Mouse (Mus musculus): ENCODE data around the gene Dazap1.
A peak's percentile ranks its signal among the peaks of the same experiment; 100 is the strongest.

The Dazap1 gene

DNA sequence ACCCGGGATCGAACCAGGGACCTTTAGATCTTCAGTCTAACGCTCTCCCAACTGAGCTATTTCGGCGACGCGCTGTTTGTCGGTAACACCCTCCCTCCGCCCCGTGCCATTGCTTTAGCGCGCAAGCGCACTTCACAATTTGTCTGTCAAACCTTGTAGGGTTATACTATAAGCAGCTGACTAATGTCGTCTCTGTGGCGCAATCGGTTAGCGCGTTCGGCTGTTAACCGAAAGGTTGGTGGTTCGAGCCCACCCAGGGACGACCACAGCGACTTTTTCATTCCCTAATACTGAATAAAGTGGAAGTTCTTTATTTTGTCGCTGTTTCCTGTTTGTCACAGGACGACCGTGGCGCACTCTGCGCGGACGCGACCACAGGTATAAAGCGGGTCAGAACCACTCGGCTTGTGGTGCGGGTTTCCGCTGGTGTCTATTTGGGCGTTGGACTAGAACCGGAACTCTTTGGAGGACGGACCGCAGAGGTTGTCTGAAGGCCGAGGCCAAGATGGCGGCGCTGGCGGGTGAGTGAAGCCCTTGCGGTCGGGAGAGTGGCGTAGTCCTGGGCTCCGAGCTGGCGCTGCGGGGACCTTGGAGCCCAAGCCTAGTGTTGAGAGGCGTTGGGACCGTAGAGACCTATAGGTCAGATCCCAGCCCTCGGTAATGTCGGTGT, 12.2 kb upstream of the Dazap1 start, which contains the start of gene Ndufs7:
Ndufs7 (plus strand) TSS at position 151 of the 670 bp plus-strand sequence.
- DNase-seq (ENCODE audit: low spot score): peak; percentile 91

DNA sequence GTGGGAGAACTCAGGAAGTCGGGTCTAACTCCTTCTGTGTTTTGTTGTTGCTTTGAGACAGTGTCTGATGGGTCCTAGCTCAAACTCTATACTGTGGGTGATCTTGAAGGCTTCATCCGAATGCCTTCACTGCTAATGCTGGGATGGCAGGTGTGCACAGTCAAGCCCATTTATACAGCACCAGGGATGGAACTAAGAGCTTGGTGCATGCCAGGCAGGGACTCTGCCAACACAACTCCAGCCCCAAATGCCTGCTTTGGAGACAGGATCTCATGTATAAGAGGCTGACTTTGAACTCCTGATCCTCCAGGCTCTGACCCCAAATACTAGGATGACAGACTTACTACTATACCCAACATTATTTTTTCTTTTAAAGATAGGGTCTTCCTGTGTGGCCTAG, 11.2 kb upstream of the Dazap1 start:
- no peak for DNase-seq (ENCODE audit: low spot score)

DNA sequence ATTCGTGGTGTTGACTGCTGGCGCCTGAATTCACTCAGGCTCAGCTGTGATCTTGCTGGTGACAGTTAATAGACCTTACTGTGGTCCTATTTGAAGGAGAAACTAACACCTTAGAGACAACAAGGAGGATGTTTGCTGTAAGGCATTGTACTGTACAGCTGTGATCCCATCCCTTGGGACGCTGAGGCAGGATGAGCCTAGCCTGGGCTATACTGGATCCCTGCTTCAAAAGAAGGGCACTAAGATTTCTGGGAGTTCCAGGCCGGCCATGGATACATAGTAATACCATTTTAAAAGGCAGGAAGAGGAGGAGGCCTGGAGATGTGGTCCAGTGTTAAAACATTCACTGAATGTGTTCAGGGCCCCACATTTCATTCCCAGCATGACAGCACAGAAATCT, 10.7 kb upstream of the Dazap1 start:
- DNase-seq (ENCODE audit: low spot score): no peak

DNA sequence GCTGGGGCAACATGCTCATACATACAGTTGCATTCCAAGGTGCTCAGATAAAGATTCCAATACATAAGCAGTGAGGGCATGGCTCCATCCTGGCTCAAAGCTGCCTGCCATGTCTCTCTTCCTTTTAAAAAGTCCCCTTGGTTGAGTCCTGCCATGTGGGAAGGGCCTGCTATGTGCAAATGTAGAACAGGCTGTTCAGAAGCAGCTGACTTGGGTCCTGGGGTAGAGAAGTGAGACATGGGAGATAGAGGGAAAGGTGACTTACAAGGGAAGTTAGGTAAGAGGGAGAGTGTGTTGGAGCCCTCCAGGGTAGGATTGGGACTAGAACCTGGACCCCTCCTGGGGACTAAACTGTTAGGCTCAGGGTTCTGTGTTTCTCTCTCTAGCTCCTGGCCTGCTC, 9.3 kb upstream of the Dazap1 start:
- DNase-seq (ENCODE audit: low spot score): no peak

DNA sequence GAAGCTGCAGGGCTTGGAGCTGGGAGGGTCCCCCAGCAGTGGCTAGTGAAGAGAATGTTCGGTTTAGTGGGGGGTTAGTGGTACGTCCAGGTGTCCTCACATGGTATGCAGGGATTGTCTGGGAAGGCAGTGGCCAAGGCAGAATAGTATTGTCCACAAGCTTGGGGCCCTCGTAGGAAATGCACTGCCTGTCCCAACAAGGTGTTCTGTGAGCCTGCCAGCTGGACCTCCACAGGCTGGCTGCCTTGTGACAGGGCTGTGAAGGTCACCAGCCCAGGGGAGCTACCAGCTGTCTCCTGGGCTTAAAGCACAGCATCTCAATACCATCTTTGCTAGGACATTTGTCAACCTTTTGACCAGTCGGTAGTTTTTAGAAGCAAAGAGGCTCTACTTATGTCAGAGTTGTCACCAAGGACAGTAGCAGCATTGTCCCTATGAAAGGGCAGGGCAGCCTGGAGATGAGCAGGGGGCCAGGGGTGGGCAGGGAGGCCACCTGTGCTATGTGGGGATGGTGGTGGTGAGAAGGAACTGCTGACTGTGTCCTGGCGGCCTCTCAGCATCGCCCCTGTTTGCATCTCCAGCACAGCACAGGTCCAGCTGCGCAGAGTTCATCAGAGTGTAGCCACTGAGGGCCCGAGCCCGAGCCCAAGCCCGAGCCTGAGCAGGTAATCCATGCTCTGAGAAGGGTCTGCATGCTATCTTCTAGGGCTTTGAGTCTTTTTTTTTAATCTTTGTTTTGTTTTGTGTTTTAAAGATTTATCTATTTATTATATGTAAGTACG, 8.6 kb upstream of the Dazap1 start:
- DNase-seq (ENCODE audit: low spot score): no peak

DNA sequence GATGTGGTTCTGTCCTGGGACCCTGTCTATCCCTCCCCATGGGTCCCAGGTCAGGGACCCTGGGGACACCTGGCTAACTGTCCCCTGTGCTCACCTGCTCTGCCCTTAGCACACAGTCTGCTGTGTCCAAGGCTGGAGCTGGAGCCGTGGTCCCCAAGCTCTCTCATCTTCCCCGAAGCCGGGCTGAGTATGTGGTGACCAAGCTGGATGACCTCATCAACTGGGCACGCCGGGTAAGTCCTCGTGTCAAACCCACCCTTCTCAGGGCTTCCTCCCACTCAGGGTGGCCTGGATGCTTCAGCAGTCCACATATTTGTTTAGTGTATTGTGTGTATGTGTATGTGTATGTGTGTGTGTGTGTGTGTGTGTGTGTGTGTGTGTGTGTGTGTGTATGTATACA, 7.7 kb upstream of the Dazap1 start:
- DNase-seq (ENCODE audit: low spot score): no peak

DNA sequence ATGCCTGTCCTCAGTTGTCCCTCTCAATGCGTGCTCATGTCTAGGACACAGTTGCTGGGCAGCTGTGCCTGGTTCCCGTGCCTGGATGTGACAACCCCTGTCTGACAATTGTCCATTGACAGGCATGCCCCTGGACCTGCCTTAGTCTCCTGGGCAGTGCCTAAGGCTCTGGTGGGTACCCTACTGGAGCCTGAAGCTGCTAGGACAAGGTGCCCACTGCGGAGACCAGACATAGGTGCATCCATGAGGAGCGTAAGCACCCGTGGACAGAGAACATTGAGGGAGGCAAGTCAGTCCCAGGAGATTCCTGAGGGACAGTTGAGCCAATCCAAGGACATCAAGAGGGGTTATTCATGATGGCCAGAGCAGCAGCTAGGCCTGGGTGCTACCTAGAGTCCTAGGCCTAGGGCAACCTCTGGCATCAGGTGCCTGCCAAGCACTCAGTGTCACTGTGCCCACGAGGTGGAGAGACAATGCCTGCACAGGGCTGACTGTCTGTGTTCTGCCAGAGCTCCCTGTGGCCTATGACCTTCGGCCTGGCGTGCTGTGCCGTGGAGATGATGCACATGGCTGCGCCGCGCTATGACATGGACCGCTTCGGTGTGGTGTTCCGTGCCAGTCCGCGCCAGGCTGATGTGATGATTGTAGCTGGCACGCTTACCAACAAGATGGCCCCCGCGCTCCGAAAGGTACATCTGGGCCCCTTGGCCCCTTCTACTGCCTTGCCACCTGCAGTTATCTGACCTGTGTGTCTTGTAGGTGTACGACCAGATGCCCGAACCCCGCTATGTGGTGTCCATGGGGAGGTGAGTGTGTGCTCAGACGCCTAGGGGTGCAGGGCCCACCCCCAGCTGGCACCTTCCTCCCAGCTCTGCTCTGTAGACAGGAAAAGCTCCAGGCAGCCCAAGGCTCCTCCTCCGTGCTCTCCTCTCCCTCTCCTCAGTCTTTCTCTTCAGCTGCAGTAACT, 6.7 kb upstream of the Dazap1 start:
- DNase-seq (ENCODE audit: low spot score): no peak

DNA sequence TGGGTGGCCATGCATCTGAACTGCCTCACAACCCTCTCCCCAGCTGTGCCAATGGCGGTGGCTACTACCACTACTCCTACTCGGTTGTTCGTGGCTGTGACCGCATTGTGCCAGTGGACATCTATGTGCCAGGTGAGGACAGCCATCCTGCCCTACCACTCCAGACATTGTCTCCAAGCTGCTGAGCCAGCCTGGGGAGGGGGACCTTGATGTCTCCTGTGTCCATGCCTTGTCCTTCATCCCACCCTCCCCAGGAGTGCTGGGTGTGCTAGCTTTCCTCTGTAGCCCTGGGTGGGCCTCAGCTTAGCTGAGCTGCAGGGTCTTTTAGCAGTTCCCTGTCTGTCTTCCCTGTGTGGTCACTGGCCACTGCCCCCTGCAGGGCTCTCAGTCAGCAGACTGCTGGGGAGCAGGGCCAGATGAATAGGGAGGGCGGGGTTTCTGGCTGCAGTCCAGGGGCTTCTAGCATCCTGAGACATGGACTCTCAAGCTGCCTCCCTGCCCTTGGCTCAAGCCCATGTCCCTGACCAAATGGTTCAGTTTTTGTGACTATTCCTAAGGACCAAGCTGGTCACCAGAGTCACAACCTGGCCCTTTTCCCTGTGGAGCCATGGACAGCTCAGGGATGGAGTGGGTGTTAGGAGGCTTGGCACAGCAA, 5.3 kb upstream of the Dazap1 start:
- peak; percentile 52 for DNase-seq (ENCODE audit: low spot score)

DNA sequence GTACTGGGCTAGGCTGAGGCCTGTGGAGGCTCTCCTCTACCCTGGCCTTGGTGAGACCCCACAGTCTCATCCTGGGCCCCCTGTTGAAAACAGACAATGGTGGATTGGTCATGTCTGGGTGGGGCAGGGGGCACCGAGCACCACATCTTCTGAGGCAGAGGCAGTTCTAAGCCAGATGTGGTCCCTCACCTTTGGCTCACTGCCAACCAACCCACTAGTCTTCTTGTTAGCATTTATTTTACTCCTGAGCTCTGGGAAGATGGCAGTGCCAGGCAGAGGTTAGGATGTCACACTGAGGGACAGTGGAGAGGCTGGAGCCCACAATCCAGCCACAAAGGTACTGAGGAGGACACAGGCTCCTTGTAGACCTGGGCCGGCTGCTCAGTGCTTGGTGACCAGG, 3.4 kb upstream of the Dazap1 start:
- no peak for DNase-seq (ENCODE audit: low spot score)

DNA sequence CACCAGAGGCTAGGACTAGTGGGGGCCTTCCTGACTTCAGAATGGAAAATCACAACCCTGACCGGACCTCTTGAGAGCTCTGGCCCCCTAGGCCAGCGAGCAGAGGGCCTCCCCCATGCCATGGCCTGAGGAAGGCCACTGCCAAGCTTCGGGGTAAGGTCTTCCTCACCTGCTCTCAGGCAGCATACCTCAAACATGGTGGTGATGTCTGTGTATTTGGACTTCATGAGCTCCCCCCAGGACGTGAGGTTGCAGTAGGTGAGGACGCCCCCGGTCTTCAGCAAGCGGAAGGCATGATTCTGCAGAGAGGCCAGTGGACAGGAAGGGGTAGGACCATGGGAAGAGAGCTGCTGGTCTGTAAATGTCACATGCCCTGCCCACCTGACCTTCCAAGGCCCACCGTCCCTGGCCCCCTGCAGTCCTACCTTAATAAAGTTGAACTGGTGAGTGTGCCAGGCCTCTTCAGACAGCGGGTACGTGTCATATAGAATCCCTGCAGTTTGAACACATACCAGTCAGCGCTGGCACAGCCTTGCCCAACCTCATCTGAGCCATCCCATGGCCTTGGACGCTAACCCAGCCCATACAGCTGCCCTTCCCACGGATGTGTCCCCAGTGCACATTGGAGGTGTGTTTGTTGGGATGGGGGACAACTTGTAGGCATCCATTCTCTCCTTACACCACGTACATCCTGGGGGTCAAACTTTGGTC, 2.4 kb upstream of the Dazap1 start:
- DNase-seq (ENCODE audit: low spot score): no peak

DNA sequence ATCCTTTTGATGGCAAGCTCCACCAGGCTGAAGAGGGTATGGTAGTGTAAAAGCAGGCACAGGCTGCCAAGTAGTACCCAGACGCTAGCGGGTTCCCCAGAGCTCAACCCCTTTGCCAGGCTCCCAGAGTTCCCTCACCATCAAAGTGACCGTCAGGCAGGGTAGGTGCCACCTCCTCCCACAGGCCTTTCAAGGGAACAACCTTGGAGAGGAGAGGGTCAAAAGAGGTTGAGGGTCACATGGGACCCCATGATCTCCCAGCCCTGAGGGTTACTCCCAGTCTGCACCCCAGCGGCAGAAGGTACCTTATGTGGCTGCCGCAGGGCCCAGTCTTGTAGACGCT, 1.9 kb upstream of the Dazap1 start:
- no peak for DNase-seq (ENCODE audit: low spot score)

DNA sequence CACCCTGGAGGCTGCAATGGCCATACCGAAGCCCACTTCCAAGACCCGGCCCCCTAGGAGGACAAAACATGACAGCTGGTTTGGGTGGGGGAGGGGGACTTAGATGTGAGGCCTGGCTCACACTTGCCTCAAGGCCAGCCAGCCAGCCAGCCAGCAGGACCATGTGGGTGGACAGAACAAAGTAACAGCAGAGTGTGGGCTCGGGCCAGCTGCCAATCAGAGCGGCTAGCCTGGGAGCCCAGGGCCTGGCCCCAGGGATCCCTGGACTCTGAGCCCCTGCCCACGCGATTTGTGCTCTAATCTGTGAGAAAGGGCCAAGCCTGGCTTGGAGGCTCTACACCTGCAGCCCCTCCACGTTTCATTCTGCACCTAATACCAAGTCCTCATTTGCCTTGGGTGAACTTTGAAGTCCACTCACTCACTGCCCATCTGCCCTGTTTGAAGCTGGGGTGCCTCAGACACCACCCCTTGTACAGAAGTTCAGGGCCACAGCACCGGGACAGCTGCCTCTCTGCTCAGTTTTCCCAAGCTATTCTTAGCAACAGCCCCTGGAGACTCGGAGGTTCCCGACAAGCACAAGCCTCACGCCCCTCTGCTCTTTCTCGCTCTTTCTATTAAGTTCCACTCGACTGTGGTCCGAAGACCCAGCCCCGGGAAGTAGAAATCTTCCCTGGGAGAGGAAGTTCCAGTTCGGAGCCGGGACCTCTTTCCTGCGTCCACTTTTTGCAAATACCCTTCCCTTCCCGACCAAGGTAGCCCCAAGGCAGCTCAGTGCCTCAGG, 1.2 kb upstream of the Dazap1 start:
- DNase-seq (ENCODE audit: low spot score): peak; percentile 76

DNA sequence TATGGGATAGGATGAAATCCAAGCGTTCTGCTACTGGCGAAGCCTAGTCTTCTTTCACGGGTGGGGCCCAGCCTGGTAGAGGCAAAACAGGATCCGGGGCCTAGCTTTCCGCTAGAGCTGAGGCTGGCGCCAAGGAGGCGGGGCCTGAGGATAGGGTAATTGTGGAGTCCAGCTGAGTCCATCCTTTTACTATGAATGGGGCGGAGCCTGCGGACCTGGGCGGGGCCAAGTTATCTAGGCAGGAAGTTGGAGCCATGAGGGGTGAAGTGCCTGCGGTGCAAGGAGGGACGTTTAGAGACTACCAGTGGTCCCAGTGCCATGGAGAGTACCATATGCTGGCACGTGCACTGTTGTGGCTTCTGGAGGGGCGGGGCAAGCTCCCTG, 291 bp downstream of the Dazap1 start:
- peak; percentile 97 for DNase-seq (ENCODE audit: low spot score)

DNA sequence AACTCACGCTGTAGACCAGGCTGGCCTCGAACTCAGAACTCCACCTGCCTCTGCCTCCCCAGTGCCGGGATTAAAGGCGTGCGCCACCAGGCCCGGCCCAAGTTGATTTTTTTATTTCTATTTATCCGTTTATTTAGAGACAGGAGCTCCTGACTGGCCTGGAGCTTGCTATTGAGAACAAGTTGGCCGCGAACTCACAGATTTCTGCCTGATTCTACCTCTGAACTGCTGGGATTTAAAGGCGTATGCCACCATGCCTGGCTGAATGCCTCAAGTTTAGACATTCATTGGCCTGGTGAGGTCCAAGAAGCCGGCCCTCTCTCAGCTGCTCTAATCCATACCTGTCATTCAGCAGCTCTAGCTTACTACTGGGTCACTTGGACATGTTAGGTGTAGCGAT, 883 bp downstream of the Dazap1 start:
- no peak for DNase-seq (ENCODE audit: low spot score)

DNA sequence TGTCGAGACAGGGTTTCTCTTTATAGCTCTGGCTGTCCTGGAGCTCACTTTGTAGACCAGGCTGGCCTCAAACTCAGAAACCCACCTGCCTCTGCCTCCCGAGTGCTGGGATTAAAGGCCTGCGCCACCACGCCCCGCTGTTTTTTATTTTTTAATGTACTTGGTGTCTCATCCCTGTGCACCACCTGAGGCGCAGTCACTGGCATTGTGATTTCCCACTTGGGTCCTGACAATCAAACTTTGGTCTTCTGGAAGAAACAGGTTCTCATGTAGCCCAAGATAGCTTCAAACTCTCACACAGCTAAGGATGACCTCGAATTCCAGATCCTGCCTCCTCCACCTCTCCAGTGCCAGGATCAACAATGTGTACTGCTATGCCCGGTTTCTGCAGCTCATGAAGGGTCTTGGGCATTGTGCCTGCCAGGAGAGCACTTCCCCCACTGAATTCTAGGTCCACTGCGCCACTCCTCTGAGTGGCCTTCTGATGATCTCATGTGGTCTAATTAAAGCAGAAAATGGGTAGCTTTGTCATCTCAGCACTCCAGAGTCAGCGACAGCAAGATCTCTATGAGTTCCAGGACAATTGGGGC, 1.6 kb downstream of the Dazap1 start:
- no peak for DNase-seq (ENCODE audit: low spot score)

DNA sequence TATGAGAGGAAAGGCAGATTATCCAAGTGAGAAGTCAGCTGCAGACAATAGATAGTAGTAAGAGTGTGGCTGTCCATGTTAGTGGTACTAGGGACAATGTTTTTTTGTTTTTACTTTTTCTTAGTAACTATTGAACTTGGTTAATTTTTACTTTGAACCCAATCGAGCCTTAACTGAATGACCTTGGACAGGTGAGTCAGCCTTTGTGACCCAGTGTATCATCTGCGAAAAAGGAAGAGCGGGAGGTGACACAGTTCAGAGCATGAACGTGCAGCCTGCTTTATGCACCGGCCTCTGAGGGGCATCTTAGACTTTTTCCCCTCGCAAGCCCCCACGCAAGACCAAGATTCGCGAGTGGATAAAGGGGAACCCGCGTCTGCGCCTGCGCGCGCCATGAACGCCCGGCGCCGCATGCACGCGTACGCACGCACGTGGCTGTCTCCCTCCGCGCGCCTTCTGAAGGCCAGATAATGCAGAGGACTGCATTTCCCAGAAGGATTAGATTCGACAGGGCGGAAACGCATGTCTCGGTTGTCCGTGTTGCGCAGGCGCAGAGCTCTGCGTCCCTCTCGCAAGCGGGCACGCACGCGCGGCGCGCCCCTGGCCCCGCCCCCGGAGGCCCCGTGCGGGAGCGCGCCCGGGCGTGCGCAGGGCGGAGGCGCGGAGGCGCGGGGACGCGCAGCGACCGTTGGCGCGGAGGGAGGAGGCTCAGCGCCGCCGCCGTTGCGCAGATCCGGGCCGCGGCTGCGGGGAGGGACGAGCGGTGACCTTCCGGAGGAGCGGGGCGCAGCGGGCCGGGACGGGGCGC, 3.3 kb downstream of the Dazap1 start:
- peak; percentile 99 for DNase-seq (ENCODE audit: low spot score)

DNA sequence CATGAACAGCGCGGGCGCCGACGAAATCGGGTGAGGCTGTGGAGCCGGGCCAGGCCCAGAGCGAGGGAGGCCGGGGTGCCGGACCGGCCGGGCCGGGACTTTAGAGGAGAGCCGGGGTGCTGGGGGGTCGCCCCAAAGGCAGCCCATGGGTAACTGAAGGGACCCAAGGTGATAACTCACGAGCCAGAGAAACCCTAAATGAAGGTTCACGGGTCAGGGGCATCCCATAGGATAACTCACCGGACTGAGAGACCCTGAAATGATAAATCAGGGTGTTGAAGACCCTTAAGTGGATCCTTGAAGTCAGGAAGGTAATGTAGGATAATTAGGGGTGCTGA, 3.8 kb downstream of the Dazap1 start:
- no peak for DNase-seq (ENCODE audit: low spot score)

DNA sequence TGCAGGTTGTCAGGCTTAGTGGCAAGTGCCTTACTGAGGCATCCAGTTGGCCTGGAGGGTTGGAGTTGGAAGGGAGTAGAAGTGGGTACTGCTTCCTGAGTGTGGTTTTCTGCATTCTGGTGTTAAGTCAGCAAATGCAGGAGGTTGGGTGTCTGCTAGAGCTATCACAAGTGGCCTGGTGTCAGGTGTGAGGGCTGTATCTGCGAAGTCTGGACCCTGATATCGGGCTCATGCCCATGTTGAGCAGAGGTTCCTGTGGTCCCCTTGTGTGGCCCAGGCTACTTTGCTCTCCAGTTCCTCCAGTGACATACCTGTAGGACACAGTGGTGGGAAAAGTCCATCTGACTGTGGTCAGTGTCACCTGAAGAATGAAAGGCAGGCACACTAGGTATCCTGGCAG, 8.8 kb downstream of the Dazap1 start:
- DNase-seq (ENCODE audit: low spot score): no peak

DNA sequence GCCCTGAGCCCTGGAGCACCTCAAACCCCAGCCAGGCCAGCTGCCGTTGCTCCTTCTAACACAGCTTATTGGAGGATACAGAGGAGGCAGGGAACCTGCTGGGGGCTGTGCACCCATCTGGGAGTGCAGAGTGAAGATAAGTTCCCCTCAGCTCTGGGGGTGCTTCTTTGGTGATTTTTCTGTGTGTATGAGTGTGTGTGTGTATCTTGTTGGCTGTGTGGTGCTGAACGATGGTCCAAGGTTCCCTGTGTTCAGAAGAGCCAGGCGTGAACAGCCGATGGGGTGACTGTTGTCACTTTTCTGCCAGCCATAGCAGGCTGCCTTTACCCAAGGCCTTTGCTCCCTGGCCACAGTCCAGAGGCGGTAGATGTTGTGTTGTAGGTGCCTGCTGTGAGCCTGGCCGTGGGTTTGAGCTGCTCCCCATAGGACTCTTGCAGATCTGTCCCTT, 9.5 kb downstream of the Dazap1 start:
- DNase-seq (ENCODE audit: low spot score): no peak

All from ovary, postnatal 36 days (tissue).